Mouse (Mus musculus): ENCODE results near the gene Olfr1396. TPM values are rescaled to one million over a fixed set of nuclear protein-coding genes. Genes with fewer than 3 reads are reported as not detected.

Gene Olfr1396
- polyA plus RNA-seq, 1 experiment from 2014 or later: not detected

DNA sequence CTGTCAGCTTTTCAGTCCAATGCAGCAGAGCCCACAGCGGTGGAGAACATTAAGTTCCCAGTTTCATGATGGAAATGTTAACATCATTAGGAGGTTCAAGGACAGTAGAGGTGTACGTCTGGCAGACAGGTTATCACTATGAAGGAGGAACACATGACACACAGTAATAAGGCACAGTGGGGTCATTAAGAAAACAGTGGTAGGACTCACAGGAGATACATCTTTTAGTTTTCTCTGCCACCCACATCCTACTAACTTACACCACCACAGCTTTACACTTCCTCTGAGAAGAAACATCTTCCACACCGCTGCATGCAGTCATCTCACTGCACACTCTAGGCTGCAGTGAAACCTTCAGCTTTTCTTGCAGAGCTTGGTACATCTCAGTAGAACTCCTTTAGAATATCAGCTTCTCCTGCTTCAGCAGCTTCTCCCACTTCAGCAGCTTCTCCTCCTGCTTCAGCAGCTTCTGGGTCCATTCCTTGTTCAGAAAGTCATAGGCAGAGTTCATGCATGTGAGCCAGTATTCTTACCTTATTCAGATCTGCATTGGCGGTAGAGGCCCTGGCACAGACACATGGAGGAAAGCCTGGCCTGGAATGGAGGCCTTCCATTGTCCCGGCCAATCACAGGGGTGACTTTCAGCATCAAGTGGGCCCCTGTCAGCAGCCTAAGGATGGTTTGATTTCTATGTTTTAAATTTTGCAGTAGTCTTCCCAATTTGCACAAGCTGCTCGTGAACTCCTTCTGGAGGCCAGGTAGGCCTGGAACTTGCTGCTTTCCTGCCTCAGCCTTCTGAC is 20.6 kb downstream of the Olfr1396 start:
- Histone ChIP-seq H3K9ac (ENCODE audit: low read depth, low read length) (no peak overlapping the region), H3K27me3 (ENCODE audit: control insufficient read depth, insufficient read depth, low read length) (no peaks in the 10 kb centered on the region), H3K9me3 (replicated peaks; ENCODE audit: control insufficient read depth, low read length) (no peaks in the 10 kb centered on the region), H3K4me1 (ENCODE audit: control insufficient read depth, insufficient read depth, low read length) (no peaks in the 10 kb centered on the region), H3K36me3 (ENCODE audit: control insufficient read depth, insufficient read depth, low read length) (no peaks in the 10 kb centered on the region), H3K4me2 (no peak overlapping the region), H3K4me3 (ENCODE audit: low read depth, low read length) (no peak overlapping the region), H3K27ac (ENCODE audit: low read depth, low read length) (no peak overlapping the region)
- WGBS (ENCODE audit: insufficient replicate concordance): 83% methylated on average over 6 of the region's 6 CpGs
- ATAC-seq (replicated peaks; ENCODE audit: insufficient number of reproducible peaks, low FRiP score, low TSS enrichment): no peak

GRCm38 (mm10) chr11:49092786-49093185 is 21.9 kb downstream of the Olfr1396 start:
- Histone ChIP-seq H3K9me3 (replicated peaks; ENCODE audit: control insufficient read depth, low read length) (no peaks in the 10 kb centered on the region), H3K27me3 (ENCODE audit: control insufficient read depth, insufficient read depth, low read length) (no peaks in the 10 kb centered on the region), H3K4me3 (ENCODE audit: low read depth, low read length) (no peak overlapping the region), H3K27ac (ENCODE audit: low read depth, low read length) (no peak overlapping the region), H3K4me2 (no peak overlapping the region), H3K36me3 (ENCODE audit: control insufficient read depth, insufficient read depth, low read length) (no peaks in the 10 kb centered on the region), H3K9ac (ENCODE audit: low read depth, low read length) (no peak overlapping the region), H3K4me1 (ENCODE audit: control insufficient read depth, insufficient read depth, low read length) (no peaks in the 10 kb centered on the region; the same call in 1 of the 2 replicates)
- 67% methylated on average over 2 of the region's 2 CpGs for WGBS (ENCODE audit: insufficient replicate concordance)
- no peak for ATAC-seq (replicated peaks; ENCODE audit: insufficient number of reproducible peaks, low FRiP score, low TSS enrichment)

- H3K9me3 ChIP-seq (replicated peaks; ENCODE audit: control insufficient read depth, low read length): no peaks in the 10 kb centered on the region
- WGBS (ENCODE audit: insufficient replicate concordance): 94% methylated on average over 1 of the region's 1 CpGs
- no peaks in the 10 kb centered on the region; the same call in 1 of the 2 replicates for H3K4me1 ChIP-seq (ENCODE audit: control insufficient read depth, insufficient read depth, low read length)
- no peak overlapping the region for H3K9ac ChIP-seq (ENCODE audit: low read depth, low read length)
- no peaks in the 10 kb centered on the region for H3K36me3 ChIP-seq (ENCODE audit: control insufficient read depth, insufficient read depth, low read length)
- H3K4me3 ChIP-seq (ENCODE audit: low read depth, low read length): no peak overlapping the region
- H3K27me3 ChIP-seq (ENCODE audit: control insufficient read depth, insufficient read depth, low read length): no peaks in the 10 kb centered on the region
- no peak for ATAC-seq (replicated peaks; ENCODE audit: insufficient number of reproducible peaks, low FRiP score, low TSS enrichment)
- no peak overlapping the region for H3K4me2 ChIP-seq
- no peak overlapping the region for H3K27ac ChIP-seq (ENCODE audit: low read depth, low read length)
These were observed 22.6 kb downstream of the Olfr1396 start for GRCm38 (mm10) chr11:49092053-49092586.

DNA sequence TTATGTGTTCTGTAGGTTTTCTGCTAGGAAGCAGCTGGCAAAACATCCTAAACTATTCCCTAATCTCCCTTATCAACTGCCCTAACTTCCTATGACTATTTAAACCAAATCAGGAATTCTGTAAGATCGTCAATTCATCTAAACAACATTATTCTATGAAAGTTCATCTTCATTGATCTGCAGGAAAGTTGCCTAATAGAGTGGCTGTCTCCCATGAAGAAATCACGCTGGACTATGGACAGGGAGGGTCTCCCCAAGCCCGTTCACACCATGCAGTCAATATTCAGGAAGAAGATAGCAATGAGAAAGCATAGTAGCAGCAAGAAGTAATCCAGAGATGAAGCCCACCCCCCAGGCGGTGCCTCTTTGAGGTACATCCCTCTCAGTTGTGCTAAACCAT is 23.5 kb downstream of the Olfr1396 start:
- Histone ChIP-seq H3K4me3 (ENCODE audit: low read depth, low read length) (no peak overlapping the region), H3K27ac (ENCODE audit: low read depth, low read length) (no peak overlapping the region), H3K4me2 (no peak overlapping the region), H3K36me3 (ENCODE audit: control insufficient read depth, insufficient read depth, low read length) (no peaks in the 10 kb centered on the region), H3K27me3 (ENCODE audit: control insufficient read depth, insufficient read depth, low read length) (no peaks in the 10 kb centered on the region), H3K9me3 (replicated peaks; ENCODE audit: control insufficient read depth, low read length) (no peaks in the 10 kb centered on the region), H3K9ac (ENCODE audit: low read depth, low read length) (no peak overlapping the region), H3K4me1 (ENCODE audit: control insufficient read depth, insufficient read depth, low read length) (no peaks in the 10 kb centered on the region; the same call in 1 of the 2 replicates)
- 66% methylated on average over 4 of the region's 4 CpGs for WGBS (ENCODE audit: insufficient replicate concordance)
- ATAC-seq (replicated peaks; ENCODE audit: insufficient number of reproducible peaks, low FRiP score, low TSS enrichment): no peak

- no peak for ATAC-seq (replicated peaks; ENCODE audit: insufficient number of reproducible peaks, low FRiP score, low TSS enrichment)
These were observed 24.1 kb downstream of the Olfr1396 start for GRCm38 (mm10) chr11:49090551-49090950.

GRCm38 (mm10) chr11:49089735-49090507 is 24.8 kb downstream of the Olfr1396 start:
- Histone ChIP-seq H3K27me3 (ENCODE audit: control insufficient read depth, insufficient read depth, low read length) (no peaks in the 10 kb centered on the region), H3K9ac (ENCODE audit: low read depth, low read length) (no peak overlapping the region), H3K36me3 (ENCODE audit: control insufficient read depth, insufficient read depth, low read length) (no peaks in the 10 kb centered on the region), H3K27ac (ENCODE audit: low read depth, low read length) (no peak overlapping the region), H3K4me3 (ENCODE audit: low read depth, low read length) (no peak overlapping the region), H3K9me3 (replicated peaks; ENCODE audit: control insufficient read depth, low read length) (no peaks in the 10 kb centered on the region), H3K4me1 (ENCODE audit: control insufficient read depth, insufficient read depth, low read length) (no peaks in the 10 kb centered on the region; the same call in 1 of the 2 replicates), H3K4me2 (no peak overlapping the region)
- no peak for ATAC-seq (replicated peaks; ENCODE audit: insufficient number of reproducible peaks, low FRiP score, low TSS enrichment)
- 85% methylated on average over 3 of the region's 3 CpGs for WGBS (ENCODE audit: insufficient replicate concordance)

More at GRCm38 (mm10) chr11:49090551-49090950, 24.1 kb downstream of the Olfr1396 start:
- Histone ChIP-seq H3K9ac (ENCODE audit: low read depth, low read length) (no peak overlapping the region), H3K36me3 (ENCODE audit: control insufficient read depth, insufficient read depth, low read length) (no peaks in the 10 kb centered on the region), H3K4me2 (no peak overlapping the region), H3K27me3 (ENCODE audit: control insufficient read depth, insufficient read depth, low read length) (no peaks in the 10 kb centered on the region), H3K4me3 (ENCODE audit: low read depth, low read length) (no peak overlapping the region), H3K27ac (ENCODE audit: low read depth, low read length) (no peak overlapping the region), H3K9me3 (replicated peaks; ENCODE audit: control insufficient read depth, low read length) (no peaks in the 10 kb centered on the region), H3K4me1 (ENCODE audit: control insufficient read depth, insufficient read depth, low read length) (no peaks in the 10 kb centered on the region; the same call in 1 of the 2 replicates)
- 83% methylated on average over 5 of the region's 5 CpGs for WGBS (ENCODE audit: insufficient replicate concordance)

GRCm38 (mm10) chr11:49088990-49089652 is 25.6 kb downstream of the Olfr1396 start:
- H3K4me1 ChIP-seq (ENCODE audit: control insufficient read depth, insufficient read depth, low read length): no peaks in the 10 kb centered on the region; the same call in 1 of the 2 replicates
- H3K27me3 ChIP-seq (ENCODE audit: control insufficient read depth, insufficient read depth, low read length): no peaks in the 10 kb centered on the region
- H3K4me3 ChIP-seq (ENCODE audit: low read depth, low read length): no peak overlapping the region
- no peaks in the 10 kb centered on the region for H3K9me3 ChIP-seq (replicated peaks; ENCODE audit: control insufficient read depth, low read length)
- H3K9ac ChIP-seq (ENCODE audit: low read depth, low read length): no peak overlapping the region
- H3K36me3 ChIP-seq (ENCODE audit: control insufficient read depth, insufficient read depth, low read length): no peaks in the 10 kb centered on the region
- no peak overlapping the region for H3K4me2 ChIP-seq
- ATAC-seq (replicated peaks; ENCODE audit: insufficient number of reproducible peaks, low FRiP score, low TSS enrichment): no peak
- H3K27ac ChIP-seq (ENCODE audit: low read depth, low read length): no peak overlapping the region
- WGBS (ENCODE audit: insufficient replicate concordance): 89% methylated on average over 5 of the region's 5 CpGs

All from heart, embryonic 11.5 days (tissue).